Mouse (Mus musculus) monocyte, adult 5-6 weeks (primary cell): Measurements from ENCODE around the gene Sema4b. TPM values are rescaled to one million over a fixed set of nuclear protein-coding genes. Genes with fewer than 3 reads are reported as not detected.

Experiments used
- ATAC-seq: fragments of 153-309, 156-312 bp; replicated peaks from 2 replicates; pipeline ENCODE4 v1.8.0; 2017; ENCODE audit warnings: mild to moderate bottlenecking; ENCODE audit not compliant: low TSS enrichment, insufficient number of reproducible peaks, severe bottlenecking, poor library complexity, low FRiP score
- total RNA-seq: library from RNA; stranded (forward); fragments of 200-1000, 200-491, 200-594 nt; gene quantifications from 3 replicates; pipeline ENCODE4 v1.2.3, GENCODE M21; 2017

Gene Sema4b
- total RNA-seq, 1 experiment from 2014 or later: 7.4 TPM

DNA sequence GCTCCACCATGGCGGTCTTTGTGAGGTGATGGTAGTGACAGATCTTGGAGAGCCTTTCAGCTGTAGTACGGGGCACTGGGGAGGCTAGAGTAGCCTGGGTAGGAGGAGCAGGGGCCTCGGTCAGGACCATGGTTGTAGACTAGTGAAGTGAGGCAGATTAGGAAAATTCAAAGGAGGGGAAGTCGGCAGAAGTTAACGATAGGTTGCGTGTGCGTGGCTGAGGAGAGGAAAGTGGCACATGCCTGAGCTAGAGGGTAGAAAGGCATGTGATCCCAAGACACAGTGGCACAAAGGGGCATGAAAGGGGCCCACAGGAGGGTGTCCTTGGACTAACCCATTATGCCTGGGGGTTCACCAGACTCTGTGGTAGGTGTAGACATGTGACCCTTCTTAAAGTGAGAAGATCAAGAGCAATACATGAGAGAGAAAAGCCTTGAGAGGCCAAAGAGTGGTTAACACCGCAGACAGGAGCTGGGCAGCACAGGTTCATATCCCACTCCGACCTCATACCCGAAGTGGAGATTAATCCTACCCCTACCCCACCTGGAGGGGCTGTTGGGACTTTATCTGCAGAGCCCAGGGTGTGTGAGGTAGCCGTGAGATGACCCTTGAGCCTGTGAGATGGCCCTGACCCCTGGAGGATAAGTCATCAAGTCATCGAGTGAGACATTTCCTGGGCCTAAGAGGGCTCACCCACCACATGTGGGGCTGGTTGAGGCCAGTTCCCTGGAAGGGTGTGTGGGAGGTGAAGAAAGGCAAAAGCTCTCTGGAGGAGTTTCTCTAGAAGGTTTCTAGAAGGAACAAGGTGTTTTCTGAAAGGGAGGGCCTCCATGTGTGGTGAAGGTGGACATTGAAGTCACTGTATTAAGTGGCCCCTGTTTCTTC is 19.3 kb downstream of the Sema4b start:
- ATAC-seq: no peak

DNA sequence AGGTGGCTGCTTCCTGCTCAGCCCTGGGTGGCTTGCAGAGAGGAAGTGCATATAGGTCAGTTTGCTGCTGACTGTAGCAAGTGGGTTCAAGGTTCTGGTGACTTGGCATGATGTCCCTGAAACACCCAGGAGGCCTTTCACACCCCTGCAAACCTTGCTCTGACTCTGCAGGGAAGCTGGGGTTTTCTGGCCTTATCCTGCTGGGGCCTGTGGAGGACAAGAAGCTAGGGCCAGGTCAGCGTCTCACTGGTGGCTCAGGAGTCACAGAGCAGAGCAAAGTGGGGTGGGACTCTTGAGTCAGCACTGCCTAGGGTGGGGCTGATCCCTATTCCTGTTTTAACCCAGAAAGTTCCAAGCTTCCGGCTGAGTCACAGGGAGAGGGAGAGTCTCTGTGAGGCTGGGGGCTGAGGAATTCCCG is 20.7 kb downstream of the Sema4b start:
- peak; percentile 24; the same call in 1 of the 2 replicates for ATAC-seq

DNA sequence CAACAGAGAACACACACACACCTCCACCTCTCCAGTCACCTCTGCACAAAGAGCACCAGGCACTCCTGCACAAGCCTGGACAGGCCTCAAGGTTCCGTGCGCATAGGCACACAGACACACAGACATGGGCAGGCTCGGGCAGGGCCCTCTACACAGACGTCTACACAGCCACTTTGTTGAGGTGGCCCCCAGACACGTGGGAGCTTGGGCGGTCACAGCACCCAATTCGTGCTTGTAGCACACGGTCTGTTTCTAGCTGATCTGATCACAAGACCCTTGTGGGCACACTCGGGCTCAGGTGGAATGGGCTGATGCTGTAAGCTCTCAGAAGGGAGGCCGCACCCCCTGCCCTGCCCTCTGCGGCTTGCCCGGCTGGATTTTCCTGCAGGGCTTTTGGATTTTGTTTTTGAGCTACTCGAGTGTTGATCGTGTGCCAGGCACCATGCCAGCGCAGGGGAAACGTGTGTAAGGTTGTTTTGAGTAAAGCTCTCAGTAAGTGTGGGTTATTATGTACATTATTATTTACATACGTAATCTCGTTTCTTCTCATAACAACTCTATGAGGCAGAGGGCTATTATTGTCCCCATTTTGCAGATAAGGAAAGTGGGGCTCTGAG is 21.5 kb downstream of the Sema4b start:
- ATAC-seq: no peak

DNA sequence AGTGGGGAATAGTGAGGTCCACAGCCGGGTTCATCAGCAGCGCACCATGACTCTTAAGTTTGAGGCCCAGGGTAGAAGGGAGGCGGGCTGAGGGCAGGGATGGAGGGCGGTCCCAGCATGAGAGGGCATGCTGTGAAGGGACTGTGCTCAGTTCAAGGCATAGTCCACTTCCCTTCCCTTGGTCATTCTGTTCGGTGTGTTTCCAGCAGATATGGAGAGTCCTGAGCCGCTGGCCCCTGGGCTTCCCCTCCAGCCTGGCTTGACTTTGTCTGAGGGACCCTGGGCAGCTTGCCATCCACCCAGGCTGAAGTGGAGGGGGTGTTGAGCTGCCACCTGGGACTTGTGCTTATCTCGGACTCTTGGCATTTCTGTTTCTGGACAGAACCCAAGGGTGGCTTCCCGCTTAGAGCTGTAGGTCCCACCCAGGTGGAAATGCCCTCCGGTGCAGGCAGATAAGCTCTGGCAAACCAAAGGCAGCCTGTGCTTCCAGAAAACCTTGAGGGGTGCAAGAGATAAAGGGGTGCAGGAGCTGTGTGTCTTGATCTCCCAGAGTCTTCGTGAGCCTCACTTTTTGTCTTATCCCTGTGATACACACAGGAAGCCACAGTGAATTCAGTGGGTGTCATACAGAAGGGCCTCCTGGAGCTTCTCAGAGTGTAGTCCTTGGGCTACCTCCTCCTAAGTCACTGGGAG is 22.2 kb downstream of the Sema4b start:
- no peak for ATAC-seq

GRCm38 (mm10) chr7:80209669-80210068 is 23.0 kb downstream of the Sema4b start:
- peak; percentile 84 for ATAC-seq

DNA sequence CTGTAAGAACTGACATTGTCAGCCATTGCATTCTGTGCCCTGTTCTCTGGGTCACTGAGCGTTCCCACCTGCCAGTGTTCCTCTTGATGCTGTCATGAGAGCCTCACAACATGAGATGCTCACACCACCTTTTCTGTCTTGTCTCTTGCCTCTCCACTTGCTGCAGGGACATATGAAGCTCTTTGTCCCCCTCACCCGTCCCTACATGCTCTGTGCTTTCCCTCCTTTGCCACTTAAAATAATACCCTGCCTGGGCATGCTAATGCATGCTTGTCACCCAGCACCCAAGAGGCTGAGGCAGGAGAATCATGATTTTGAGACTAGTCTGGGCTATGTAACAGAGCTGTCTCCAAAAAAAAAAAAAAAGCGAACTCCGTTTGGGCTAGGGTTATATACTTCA is 24.3 kb downstream of the Sema4b start:
- ATAC-seq: no peak

GRCm38 (mm10) chr7:80213604-80214003 is 27.0 kb downstream of the Sema4b start:
- no peak for ATAC-seq

DNA sequence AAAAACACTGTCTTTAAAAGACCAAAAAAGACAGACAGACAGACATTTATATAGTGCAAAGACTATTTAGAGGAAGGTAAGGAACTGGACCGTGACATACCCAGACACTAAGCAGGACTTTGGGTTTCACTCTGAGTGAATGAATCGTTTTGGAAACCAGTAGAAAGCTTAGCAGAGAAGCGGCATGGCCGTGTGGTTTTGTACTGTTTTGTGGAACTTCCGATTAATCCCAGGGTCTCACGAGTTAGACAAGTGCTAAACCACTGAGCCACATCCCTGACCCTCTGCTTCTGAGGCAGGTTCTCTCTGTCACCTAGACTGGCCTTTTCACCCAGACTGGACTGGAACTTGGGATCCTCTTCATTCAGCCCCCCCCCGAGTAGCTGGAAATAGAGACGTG is 27.8 kb downstream of the Sema4b start:
- ATAC-seq: no peak

- peak; percentile 74 for ATAC-seq
These were observed 28.8 kb downstream of the Sema4b start for GRCm38 (mm10) chr7:80215398-80215797.

GRCm38 (mm10) chr7:80216566-80216965 is 29.9 kb downstream of the Sema4b start:
- no peak for ATAC-seq

DNA sequence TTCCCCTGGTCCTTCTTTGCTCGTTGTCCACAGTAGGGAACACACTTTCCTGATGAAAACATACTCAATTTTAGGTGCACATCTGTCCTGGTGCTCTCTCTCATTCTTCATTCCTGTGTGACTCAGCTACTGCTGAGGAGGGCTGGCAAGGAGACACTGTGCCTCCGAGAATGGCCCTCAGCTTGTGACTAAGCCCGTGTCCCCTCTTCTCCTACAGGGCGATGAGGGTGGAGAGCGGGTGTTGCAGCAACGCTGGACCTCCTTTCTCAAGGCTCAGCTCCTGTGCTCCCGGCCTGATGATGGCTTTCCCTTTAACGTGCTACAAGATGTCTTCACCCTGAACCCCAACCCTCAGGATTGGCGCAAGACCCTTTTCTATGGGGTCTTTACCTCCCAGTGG is 32.0 kb downstream of the Sema4b start:
- no peak for ATAC-seq

DNA sequence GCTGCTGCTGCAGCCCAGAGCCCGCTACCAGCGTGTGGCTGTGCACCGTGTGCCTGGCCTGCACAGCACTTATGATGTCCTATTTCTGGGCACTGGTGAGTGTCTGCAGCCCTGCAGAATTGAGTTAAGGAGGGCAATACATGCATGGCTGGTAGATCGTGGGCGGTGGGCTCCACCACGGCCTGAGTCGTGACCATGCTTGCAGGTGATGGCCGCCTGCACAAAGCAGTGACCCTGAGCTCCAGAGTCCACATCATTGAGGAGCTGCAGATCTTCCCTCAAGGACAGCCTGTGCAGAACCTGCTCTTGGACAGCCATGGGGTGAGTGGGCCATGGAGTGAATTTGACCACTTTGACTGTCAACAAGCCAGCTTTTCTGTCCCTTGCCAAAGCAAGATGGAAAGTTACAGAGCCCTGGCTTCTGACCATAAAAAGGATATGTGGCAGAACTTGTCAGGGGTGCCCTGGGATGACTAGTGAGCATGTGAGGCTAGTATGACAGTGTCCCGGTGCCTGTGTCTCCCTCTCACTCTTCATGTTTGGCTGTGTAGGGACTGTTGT is 33.7 kb downstream of the Sema4b start:
- no peak for ATAC-seq

- no peak for ATAC-seq
These were observed 34.6 kb downstream of the Sema4b start for GRCm38 (mm10) chr7:80221179-80221750.

GRCm38 (mm10) chr7:80227065-80227464 is 40.4 kb downstream of the Sema4b start:
- no peak for ATAC-seq

GRCm38 (mm10) chr7:80230196-80230595 is 43.6 kb downstream of the Sema4b start:
- ATAC-seq: no peak

GRCm38 (mm10) chr7:80231971-80232488 is 45.4 kb downstream of the Sema4b start:
- no peak for ATAC-seq

DNA sequence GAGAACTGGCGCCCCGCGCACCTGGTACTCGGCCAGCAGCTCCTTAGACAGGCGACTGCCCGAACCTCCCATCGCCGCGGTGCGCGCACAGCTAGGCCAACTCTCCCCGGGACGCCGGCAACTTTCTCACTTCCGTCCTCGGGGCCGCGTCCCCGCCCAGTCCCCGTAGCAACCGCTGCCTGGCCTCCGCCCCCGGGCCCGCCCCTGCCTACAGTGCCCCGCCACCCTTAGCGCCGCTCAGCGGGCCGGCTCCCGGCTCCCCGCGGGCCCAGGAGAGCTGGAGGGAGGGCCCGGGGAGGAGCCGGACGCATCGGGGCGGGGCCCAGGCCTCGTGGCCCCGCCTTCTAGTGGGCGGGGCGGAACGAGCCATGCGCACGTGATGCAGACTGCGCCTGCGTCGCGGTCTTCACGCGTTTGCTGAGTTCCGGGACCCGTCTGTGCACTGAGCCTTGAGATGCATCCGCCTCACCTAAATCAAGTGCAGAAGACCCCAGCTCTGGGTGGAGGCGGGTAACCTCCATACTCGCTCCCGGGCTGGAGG is 45.9 kb downstream of the Sema4b start, which contains the start of the genes Cib1 and Gdpgp1:
Cib1 (minus strand) TSS at position 325 of the 541 bp plus-strand sequence.
Gdpgp1 (plus strand) TSS at position 377 of the 541 bp plus-strand sequence.
- ATAC-seq: peak; percentile 87

- ATAC-seq: no peak
These were observed 47.2 kb downstream of the Sema4b start for GRCm38 (mm10) chr7:80233799-80234198.
